Mouse (Mus musculus): ENCODE results near the gene Noto. TPM values are rescaled to one million over a fixed set of nuclear protein-coding genes. Genes with fewer than 3 reads are reported as not detected.

The Noto gene
- polyA plus RNA-seq, 1 experiment = not detected

DNA sequence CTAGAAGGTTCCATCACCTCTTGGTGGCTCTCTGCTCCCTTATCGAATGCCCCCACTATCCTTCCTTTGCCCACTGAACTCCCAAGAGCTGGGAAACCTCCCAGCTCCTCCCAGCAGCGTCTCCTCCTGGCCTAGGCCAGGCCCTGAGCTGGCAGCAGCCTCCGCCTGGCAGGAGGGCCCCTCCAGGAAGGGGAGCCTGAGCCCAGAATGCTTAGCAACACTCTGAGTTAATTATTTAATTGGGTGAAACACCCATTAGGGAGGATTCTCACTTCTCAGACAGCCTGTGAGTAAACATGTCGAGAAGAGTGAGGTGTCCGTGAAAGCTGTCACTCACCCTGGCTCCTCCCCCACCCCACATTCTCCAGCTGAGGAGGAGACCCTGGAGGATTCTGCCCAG, 24.0 kb upstream of the Noto start:
- Histone ChIP-seq H3K36me3 (ENCODE audit: control insufficient read depth, insufficient read depth) (no peaks in the 10 kb centered on the region), H3K79me2 (ENCODE audit: control insufficient read depth, insufficient read depth) (no peaks in the 10 kb centered on the region)
- TF ChIP-seq POLR2A (IDR thresholded peaks at IDR 0.05; ENCODE audit: insufficient read length, low read depth) (no peak), CEBPB (IDR thresholded peaks at IDR 0.05; ENCODE audit: insufficient read depth, poor library complexity, severe bottlenecking) (no peak), USF1 (IDR thresholded peaks at IDR 0.05; ENCODE audit: low read depth) (no peak), MYOD1 (IDR thresholded peaks at IDR 0.05; ENCODE audit: control insufficient read depth in 1 of 3, insufficient read length in 2 of 3, low read depth in 2 of 3) (no peak), TCF3 (IDR thresholded peaks at IDR 0.05; ENCODE audit: insufficient read length, low read depth) (no peak), POLR2AphosphoS2 (IDR thresholded peaks at IDR 0.05; ENCODE audit: insufficient read length, low read depth) (no peak), MYOG (IDR thresholded peaks at IDR 0.05; ENCODE audit: control insufficient read depth in 1 of 3, insufficient read depth in 1 of 3, insufficient read length in 2 of 3, low read depth in 2 of 3) (no peak), E2F4 (IDR thresholded peaks at IDR 0.05; ENCODE audit: insufficient read depth) (no peak), TCF12 (IDR thresholded peaks at IDR 0.05; ENCODE audit: insufficient read depth, poor library complexity, severe bottlenecking) (no peak), REST (IDR thresholded peaks at IDR 0.05; ENCODE audit: insufficient read depth, insufficient read length) (no peak), SRF (IDR thresholded peaks at IDR 0.05; ENCODE audit: control insufficient read depth, insufficient read length, low read depth) (no peak), MAX (IDR thresholded peaks at IDR 0.05; ENCODE audit: low read depth) (no peak)

DNA sequence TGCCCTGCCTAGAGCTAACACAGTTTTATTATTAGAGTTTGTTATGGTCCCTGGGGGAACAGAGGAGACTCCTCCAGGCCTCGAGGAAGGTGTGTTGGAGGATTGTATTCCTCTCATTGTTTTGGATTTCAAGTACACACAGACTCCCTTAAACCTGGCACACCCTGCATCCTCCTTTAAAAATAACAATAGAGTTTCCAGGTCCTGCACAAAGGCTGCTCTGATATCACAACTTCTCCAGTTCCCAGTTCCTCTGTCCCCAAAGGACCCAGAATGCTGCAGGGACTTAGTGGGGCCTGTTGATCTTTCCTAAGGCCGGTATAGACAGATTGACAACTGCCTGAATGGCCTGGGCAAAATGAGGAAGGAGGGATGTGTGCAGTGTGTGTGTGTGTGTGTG, 21.1 kb upstream of the Noto start:
- Histone ChIP-seq H3K36me3 (ENCODE audit: control insufficient read depth, insufficient read depth) (no peaks in the 10 kb centered on the region), H3ac (ENCODE audit: control insufficient read depth, insufficient read length) (no peak overlapping the region), H3K79me2 (ENCODE audit: control insufficient read depth, insufficient read depth) (no peaks in the 10 kb centered on the region), H3K4me2 (ENCODE audit: low read depth) (no peak overlapping the region), H3K4me3 (no peak overlapping the region), H3K27me3 (ENCODE audit: control insufficient read depth, insufficient read depth, insufficient read length) (peaks cover 48% of the 10 kb centered on the region)
- no peak for TF ChIP-seq USF1 (IDR thresholded peaks at IDR 0.05; ENCODE audit: low read depth)
- no peak for TF ChIP-seq POLR2AphosphoS2 (IDR thresholded peaks at IDR 0.05; ENCODE audit: insufficient read length, low read depth)
- TF ChIP-seq TCF12 (IDR thresholded peaks at IDR 0.05; ENCODE audit: insufficient read depth, poor library complexity, severe bottlenecking) = no peak
- no peak for TF ChIP-seq E2F4 (IDR thresholded peaks at IDR 0.05; ENCODE audit: insufficient read depth)
- no peak for TF ChIP-seq MYOG (IDR thresholded peaks at IDR 0.05; ENCODE audit: control insufficient read depth in 1 of 3, insufficient read depth in 1 of 3, insufficient read length in 2 of 3, low read depth in 2 of 3)
- no peak for TF ChIP-seq POLR2A (IDR thresholded peaks at IDR 0.05; ENCODE audit: insufficient read length, low read depth)
- TF ChIP-seq SRF (IDR thresholded peaks at IDR 0.05; ENCODE audit: control insufficient read depth, insufficient read length, low read depth) = no peak
- TF ChIP-seq MAX (IDR thresholded peaks at IDR 0.05; ENCODE audit: low read depth) = no peak

More for the DNA sequence above, 24.0 kb upstream of the Noto start:
- Histone ChIP-seq H3K27me3 (ENCODE audit: control insufficient read depth, insufficient read depth, insufficient read length) (peaks cover 24% of the 10 kb centered on the region), H3ac (ENCODE audit: control insufficient read depth, insufficient read length) (no peak overlapping the region), H3K4me2 (ENCODE audit: low read depth) (no peak overlapping the region), H3K4me3 (no peak overlapping the region)

DNA sequence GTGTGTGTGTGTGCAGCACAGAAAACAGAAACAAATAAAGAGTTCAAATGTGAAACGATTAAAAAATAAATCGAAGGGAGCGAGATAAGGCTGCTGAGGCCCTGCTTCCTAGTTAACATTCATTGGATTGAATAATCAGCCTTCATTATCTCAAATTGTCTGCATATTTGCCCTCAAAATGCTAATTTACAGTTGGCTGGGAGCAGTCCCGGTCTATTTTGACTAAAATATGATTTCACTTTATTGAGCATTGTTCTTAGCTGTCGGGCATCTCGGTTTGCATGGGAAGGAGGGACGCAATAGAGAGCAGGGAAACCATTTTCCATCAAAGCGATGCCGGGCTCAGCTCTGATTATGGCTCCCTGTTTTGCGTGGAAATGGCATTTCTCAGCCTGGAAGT, 20.6 kb upstream of the Noto start:
- H3K4me2 ChIP-seq (ENCODE audit: low read depth) = no peak overlapping the region
- peaks cover 52% of the 10 kb centered on the region for H3K27me3 ChIP-seq (ENCODE audit: control insufficient read depth, insufficient read depth, insufficient read length)
- no peak overlapping the region for H3ac ChIP-seq (ENCODE audit: control insufficient read depth, insufficient read length)
- H3K4me3 ChIP-seq = no peak overlapping the region
- no peaks in the 10 kb centered on the region for H3K79me2 ChIP-seq (ENCODE audit: control insufficient read depth, insufficient read depth)
- no peaks in the 10 kb centered on the region for H3K36me3 ChIP-seq (ENCODE audit: control insufficient read depth, insufficient read depth)
- TF ChIP-seq TCF12 (IDR thresholded peaks at IDR 0.05; ENCODE audit: insufficient read depth, poor library complexity, severe bottlenecking) (no peak), MAX (IDR thresholded peaks at IDR 0.05; ENCODE audit: low read depth) (no peak)

DNA sequence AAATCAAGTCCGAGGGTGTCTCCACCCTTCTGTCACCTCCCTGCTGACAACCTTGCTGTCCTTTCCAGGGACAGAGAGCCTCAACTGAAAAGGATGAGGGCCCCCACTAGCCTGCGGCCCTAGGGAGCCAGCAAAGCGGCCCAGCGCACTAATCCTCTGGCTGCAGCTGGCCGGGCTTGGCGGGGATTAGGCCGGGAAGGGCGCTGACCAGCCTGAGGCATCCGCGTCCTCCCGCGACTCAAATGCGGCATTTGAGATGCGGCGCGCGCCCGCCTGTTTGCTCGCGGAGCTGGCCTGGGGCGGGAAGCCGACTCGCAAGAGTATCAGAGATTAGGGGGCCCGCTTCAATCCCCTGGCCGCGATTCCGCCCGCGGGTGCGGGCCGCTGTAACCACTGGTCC, 14.7 kb upstream of the Noto start:
- H3K4me2 ChIP-seq (ENCODE audit: low read depth) = no peak overlapping the region
- TF ChIP-seq MYOG (IDR thresholded peaks at IDR 0.05; ENCODE audit: control insufficient read depth in 1 of 3, insufficient read depth in 1 of 3, insufficient read length in 2 of 3, low read depth in 2 of 3) = no peak
- no peak for TF ChIP-seq MAX (IDR thresholded peaks at IDR 0.05; ENCODE audit: low read depth)
- no peak for TF ChIP-seq E2F4 (IDR thresholded peaks at IDR 0.05; ENCODE audit: insufficient read depth)
- TF ChIP-seq TCF3 (IDR thresholded peaks at IDR 0.05; ENCODE audit: insufficient read length, low read depth) = no peak
- no peak for TF ChIP-seq SRF (IDR thresholded peaks at IDR 0.05; ENCODE audit: control insufficient read depth, insufficient read length, low read depth)
- no peak for TF ChIP-seq POLR2AphosphoS2 (IDR thresholded peaks at IDR 0.05; ENCODE audit: insufficient read length, low read depth)
- no peak for TF ChIP-seq CEBPB (IDR thresholded peaks at IDR 0.05; ENCODE audit: insufficient read depth, poor library complexity, severe bottlenecking)
- no peak for TF ChIP-seq REST (IDR thresholded peaks at IDR 0.05; ENCODE audit: insufficient read depth, insufficient read length)
- no peaks in the 10 kb centered on the region for H3K36me3 ChIP-seq (ENCODE audit: control insufficient read depth, insufficient read depth)
- no peak overlapping the region for H3K4me3 ChIP-seq
- H3K27me3 ChIP-seq (ENCODE audit: control insufficient read depth, insufficient read depth, insufficient read length) = peaks cover 71% of the 10 kb centered on the region
- no peak overlapping the region for H3ac ChIP-seq (ENCODE audit: control insufficient read depth, insufficient read length)
- H3K79me2 ChIP-seq (ENCODE audit: control insufficient read depth, insufficient read depth) = no peaks in the 10 kb centered on the region

DNA sequence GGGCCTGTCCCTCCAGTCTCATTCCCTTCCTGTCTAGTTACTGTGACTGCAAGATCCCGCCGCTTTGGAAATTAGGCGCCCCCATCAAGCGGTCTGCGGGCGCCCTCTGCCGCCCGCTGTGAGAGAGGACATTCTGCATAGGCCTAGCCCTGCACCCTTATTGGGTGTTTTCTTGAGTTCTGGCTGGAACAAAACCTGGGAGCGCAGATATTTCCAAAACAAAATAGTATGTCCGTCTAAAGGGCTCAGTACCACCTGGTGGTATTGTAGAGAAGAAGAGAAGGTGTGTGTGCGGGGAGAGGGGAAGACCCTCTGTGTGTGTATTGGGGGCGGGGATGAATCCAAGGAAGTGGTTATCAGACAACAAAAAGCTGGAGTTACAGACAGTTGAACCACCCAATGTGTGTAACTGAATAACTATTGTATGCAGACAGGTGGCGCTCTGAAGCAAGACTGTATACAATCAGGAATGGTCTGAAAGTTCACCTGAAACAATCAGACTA, 12.9 kb upstream of the Noto start:
- no peaks in the 10 kb centered on the region for H3K79me2 ChIP-seq (ENCODE audit: control insufficient read depth, insufficient read depth)
- no peak overlapping the region for H3K4me3 ChIP-seq
- no peaks in the 10 kb centered on the region for H3K36me3 ChIP-seq (ENCODE audit: control insufficient read depth, insufficient read depth)
- H3ac ChIP-seq (ENCODE audit: control insufficient read depth, insufficient read length) = no peak overlapping the region
- TF ChIP-seq REST (IDR thresholded peaks at IDR 0.05; ENCODE audit: insufficient read depth, insufficient read length) = no peak
- H3K4me2 ChIP-seq (ENCODE audit: low read depth) = peak overlapping the region; percentile 49
- H3K27me3 ChIP-seq (ENCODE audit: control insufficient read depth, insufficient read depth, insufficient read length) = peaks cover 70% of the 10 kb centered on the region

Data from myocyte (in vitro differentiated cells).